Mouse (Mus musculus) intestine, postnatal 0 days (tissue): ENCODE measurements around the gene Sarnp. TPM values are rescaled to one million over a fixed set of nuclear protein-coding genes. Genes with fewer than 3 reads are reported as not detected.

ENCODE experiments used
- ATAC-seq: fragments of 200-750 bp; cut with Nextera tagmentation; 2 replicates; pipeline ENCODE4 v1.8.0; 2017; ENCODE audit warnings: mild to moderate bottlenecking, moderate TSS enrichment, moderate library complexity
- H3K27ac ChIP-seq: fragments of 300-500 bp; sonication (generic); 2 replicates; pipeline ENCODE4 v1.5.1; 2014; ENCODE audit warnings: mild to moderate bottlenecking, low read depth, low read length, moderate library complexity
- H3K27me3 ChIP-seq: fragments of 300-500 bp; sonication (generic); replicated peaks from 2 replicates; pipeline ENCODE4 v1.6.1; 2014; ENCODE audit warnings: low read length, mixed read lengths; ENCODE audit not compliant: control insufficient read depth, insufficient read depth
- H3K36me3 ChIP-seq: fragments of 300-500 bp; sonication (generic); 2 replicates; pipeline ENCODE4 v1.6.1; 2014; ENCODE audit warnings: mild to moderate bottlenecking, moderate library complexity; ENCODE audit not compliant: control insufficient read depth, insufficient read depth
- H3K4me1 ChIP-seq: fragments of 300-500 bp; sonication (generic); replicated peaks from 2 replicates; pipeline ENCODE4 v1.6.1; 2014; ENCODE audit warnings: antibody characterized with exemption, low read length, mixed read lengths; ENCODE audit not compliant: control insufficient read depth, insufficient read depth
- H3K4me2 ChIP-seq: fragments of 300-500 bp; sonication (generic); replicated peaks from 2 replicates; pipeline ENCODE4 v1.6.1; 2014; ENCODE audit warnings: low read depth, mild to moderate bottlenecking, moderate library complexity
- H3K4me3 ChIP-seq: fragments of 300-500 bp; sonication (generic); 2 replicates; pipeline ENCODE4 v1.5.1; 2014; ENCODE audit warnings: low read depth, low read length
- H3K9ac ChIP-seq: fragments of 300-500 bp; sonication (generic); 2 replicates; pipeline ENCODE4 v1.6.1; 2014; ENCODE audit warnings: mild to moderate bottlenecking, low read depth, low read length
- H3K9me3 ChIP-seq: fragments of 300-500 bp; sonication (generic); 2 replicates; pipeline ENCODE4 v1.6.1; 2016; ENCODE audit warnings: mixed run types; ENCODE audit not compliant: control insufficient read depth
- CTCF ChIP-seq: sonication (generic); IDR thresholded peaks from 2 replicates; pipeline ENCODE4 v1.5.1; 2016; ENCODE audit warnings: low read depth, mild to moderate bottlenecking, control low read depth, antibody characterized with exemption, moderate library complexity
- WGBS: fragments of 180-500 bp; shearing (Covaris S2); extraction: QIAGEN DNeasy Blood & Tissue Kit; methylation state at CpG from one replicate; pipeline ENCODE4 v1.1.7; 2014; 5-methylcytosine and 5-hydroxymethylcytosine counted together
- polyA plus RNA-seq: library from polyadenylated mRNA; unstranded; fragments of >200 nt; fragmentation: Nextera tagmentation; extraction: Ambion mirVana; gene quantifications from 2 replicates; pipeline ENCODE4 v1.2.1, GENCODE M21; 2015

Sarnp gene
- polyA plus RNA-seq, 1 experiment from 2014 or later, result 92.1 TPM

DNA sequence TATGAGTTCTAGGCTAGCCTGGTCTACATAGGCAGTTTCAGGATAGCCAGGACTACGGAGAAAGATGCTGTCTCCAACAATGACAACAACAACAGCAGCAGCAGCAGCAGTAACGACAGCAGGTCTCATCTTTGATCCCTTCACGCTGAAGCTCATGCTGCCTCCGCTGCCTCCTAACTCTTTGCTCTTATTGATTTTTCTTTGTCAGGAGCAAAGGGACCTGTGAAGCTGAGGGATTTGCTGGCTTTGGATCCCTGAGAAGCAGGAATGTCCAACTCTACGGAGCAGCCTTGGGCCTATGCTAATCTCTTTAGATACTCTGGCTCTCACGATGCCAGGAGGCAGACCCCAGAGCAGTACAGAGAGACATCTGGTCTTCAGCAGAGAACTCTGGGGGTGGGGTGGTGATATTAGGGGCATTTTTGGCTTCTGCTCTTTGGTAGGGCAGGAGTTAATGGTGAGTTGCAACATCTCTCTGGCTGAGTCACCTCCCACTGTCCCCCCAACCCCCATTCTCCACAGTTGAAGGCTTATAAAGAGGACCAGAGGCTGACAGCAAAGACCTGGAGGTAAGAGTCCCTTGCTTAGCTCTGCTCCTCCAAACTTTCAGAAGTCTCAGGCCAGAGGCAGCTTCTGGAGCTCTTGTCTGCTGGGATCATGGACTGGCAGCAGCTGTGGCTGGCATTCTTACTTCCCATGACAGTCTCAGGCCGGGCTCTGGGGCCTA, 26.6 kb upstream of the Sarnp start, which contains the start of gene Mmp19:
Gene Mmp19 (plus strand): TSS at position 513 of the 727 bp plus-strand sequence.
- Histone ChIP-seq H3K4me3 (no peak within 1 kb of the TSS), H3K4me2 (no peak within 1 kb of the TSS)
- ATAC-seq, result no peak

GRCm38 (mm10) chr10:128792041-128792440, 25.1 kb upstream of the Sarnp start:
- TF ChIP-seq CTCF, result 0 out of 2 replicates have a peak, but pooled peaks have one; percentile 20
- H3K4me1 ChIP-seq, result no peaks in the 10 kb centered on the region
- no peaks in the 10 kb centered on the region for H3K9me3 ChIP-seq
- H3K27me3 ChIP-seq, result no peaks in the 10 kb centered on the region
- no peaks in the 10 kb centered on the region for H3K36me3 ChIP-seq
- H3K9ac ChIP-seq, result no peak overlapping the region
- H3K27ac ChIP-seq, result no peak overlapping the region
- no peak overlapping the region for H3K4me3 ChIP-seq
- H3K4me2 ChIP-seq, result no peak overlapping the region
- no peak for ATAC-seq

More for the DNA sequence above, 26.6 kb upstream of the Sarnp start, which contains the start of gene Mmp19:
- no peak for TF ChIP-seq CTCF
- H3K4me1 ChIP-seq, result no peaks in the 10 kb centered on the region
- no peaks in the 10 kb centered on the region for H3K9me3 ChIP-seq
- 54% methylated on average over 7 of the region's 7 CpGs for WGBS
- H3K36me3 ChIP-seq, result no peaks in the 10 kb centered on the region
- H3K27me3 ChIP-seq, result no peaks in the 10 kb centered on the region
- 0 out of 2 replicates have a peak within 1 kb of the TSS, but pooled peaks have one; percentile 3 for H3K9ac ChIP-seq
- H3K27ac ChIP-seq, result no peak within 1 kb of the TSS

- 100% methylated on average over 1 of the region's 1 CpGs for WGBS
- TF ChIP-seq CTCF, result no peak
- Histone ChIP-seq H3K9me3 (no peaks in the 10 kb centered on the region), H3K9ac (no peak overlapping the region), H3K4me3 (no peak overlapping the region), H3K27me3 (no peaks in the 10 kb centered on the region), H3K36me3 (no peaks in the 10 kb centered on the region), H3K27ac (no peak overlapping the region), H3K4me1 (no peaks in the 10 kb centered on the region), H3K4me2 (no peak overlapping the region)
- no peak for ATAC-seq
Observed at GRCm38 (mm10) chr10:128793258-128793657, 23.9 kb upstream of the Sarnp start.

- Histone ChIP-seq H3K27ac (no peak overlapping the region), H3K9ac (no peak overlapping the region), H3K4me2 (no peak overlapping the region), H3K4me1 (no peaks in the 10 kb centered on the region), H3K27me3 (no peaks in the 10 kb centered on the region), H3K36me3 (no peaks in the 10 kb centered on the region; the same call in 1 of the 2 replicates), H3K9me3 (no peaks in the 10 kb centered on the region), H3K4me3 (no peak overlapping the region)
- TF ChIP-seq CTCF, result no peak
- ATAC-seq, result no peak
- WGBS, result 87% methylated on average over 5 of the region's 5 CpGs
Observed at GRCm38 (mm10) chr10:128794391-128794790, 22.7 kb upstream of the Sarnp start.

- H3K27me3 ChIP-seq, result no peaks in the 10 kb centered on the region
Observed at GRCm38 (mm10) chr10:128795581-128795980, 21.6 kb upstream of the Sarnp start.

GRCm38 (mm10) chr10:128798676-128799075, 18.5 kb upstream of the Sarnp start:
- no peak overlapping the region for H3K27ac ChIP-seq
- no peak overlapping the region for H3K4me2 ChIP-seq
- no peak overlapping the region for H3K9ac ChIP-seq
- no peaks in the 10 kb centered on the region for H3K27me3 ChIP-seq
- peaks cover 14% of the 10 kb centered on the region for H3K36me3 ChIP-seq
- ATAC-seq, result no peak
- 92% methylated on average over 8 of the region's 8 CpGs for WGBS
- H3K4me3 ChIP-seq, result no peak overlapping the region
- H3K9me3 ChIP-seq, result no peaks in the 10 kb centered on the region
- TF ChIP-seq CTCF, result no peak
- no peaks in the 10 kb centered on the region for H3K4me1 ChIP-seq

More at GRCm38 (mm10) chr10:128795581-128795980, 21.6 kb upstream of the Sarnp start:
- Histone ChIP-seq H3K4me1 (no peaks in the 10 kb centered on the region), H3K27ac (no peak overlapping the region), H3K4me3 (no peak overlapping the region), H3K9me3 (no peaks in the 10 kb centered on the region), H3K9ac (no peak overlapping the region), H3K4me2 (no peak overlapping the region), H3K36me3 (peaks cover 6% of the 10 kb centered on the region)
- no peak for TF ChIP-seq CTCF
- ATAC-seq, result no peak
- WGBS, result 91% methylated on average over 3 of the region's 3 CpGs
